Mouse (Mus musculus) heart, embryonic 16.5 days (tissue): ENCODE results near the gene Rbm4. TPM values are rescaled to one million over a fixed set of nuclear protein-coding genes. Genes with fewer than 3 reads are reported as not detected.

Source experiments
- ATAC-seq: fragments of 200-750 bp; cut with Nextera tagmentation; replicated peaks from 2 replicates; pipeline ENCODE4 v1.8.0; 2017; ENCODE audit warnings: moderate number of reproducible peaks; ENCODE audit not compliant: insufficient read depth, low FRiP score; ENCODE audit errors: extremely low read depth
- H3K27ac ChIP-seq: fragments of 300-500 bp; sonication (generic); 2 replicates; pipeline ENCODE4 v1.5.1; 2014; ENCODE audit warnings: mild to moderate bottlenecking, low read length, control low read depth, moderate library complexity
- H3K27me3 ChIP-seq: fragments of 300-500 bp; sonication (generic); 2 replicates; pipeline ENCODE4 v1.6.1; 2014; ENCODE audit warnings: low read length, mixed read lengths; ENCODE audit not compliant: control insufficient read depth, insufficient read depth
- H3K36me3 ChIP-seq: fragments of 300-500 bp; sonication (generic); 2 replicates; pipeline ENCODE4 v1.6.1; 2014; ENCODE audit not compliant: control insufficient read depth, insufficient read depth
- H3K4me1 ChIP-seq: fragments of 300-500 bp; sonication (generic); 2 replicates; pipeline ENCODE4 v1.6.1; 2014; ENCODE audit warnings: low read length, mixed read lengths; ENCODE audit not compliant: control insufficient read depth, insufficient read depth
- H3K4me2 ChIP-seq: fragments of 300-500 bp; sonication (generic); 2 replicates; pipeline ENCODE4 v1.6.1; 2014; ENCODE audit warnings: low read depth, mild to moderate bottlenecking, control low read depth, low read length
- H3K4me3 ChIP-seq: fragments of 300-500 bp; sonication (generic); 2 replicates; pipeline ENCODE4 v1.5.1; 2014; ENCODE audit warnings: mild to moderate bottlenecking, control low read depth, low read length
- H3K9ac ChIP-seq: fragments of 300-500 bp; sonication (generic); 2 replicates; pipeline ENCODE4 v1.6.1; 2014; ENCODE audit warnings: low read length, control low read depth
- H3K9me3 ChIP-seq: fragments of 300-500 bp; sonication (generic); replicated peaks from 2 replicates; pipeline ENCODE4 v1.6.1; 2016; ENCODE audit warnings: low read length; ENCODE audit not compliant: control insufficient read depth
- WGBS: fragments of 180-500 bp; shearing (Covaris S2); extraction: QIAGEN DNeasy Blood & Tissue Kit; methylation state at CpG from one replicate; pipeline ENCODE4 v1.1.7; 2014; 5-methylcytosine and 5-hydroxymethylcytosine counted together
- polyA plus RNA-seq: library from polyadenylated mRNA; unstranded; fragments of >200 nt; fragmentation: Nextera tagmentation; extraction: Ambion mirVana; gene quantifications from 2 replicates; pipeline ENCODE4 v1.2.1, GENCODE M21; 2015

Rbm4 gene
- polyA plus RNA-seq, 1 experiment from 2014 or later, result 58.7 TPM

DNA sequence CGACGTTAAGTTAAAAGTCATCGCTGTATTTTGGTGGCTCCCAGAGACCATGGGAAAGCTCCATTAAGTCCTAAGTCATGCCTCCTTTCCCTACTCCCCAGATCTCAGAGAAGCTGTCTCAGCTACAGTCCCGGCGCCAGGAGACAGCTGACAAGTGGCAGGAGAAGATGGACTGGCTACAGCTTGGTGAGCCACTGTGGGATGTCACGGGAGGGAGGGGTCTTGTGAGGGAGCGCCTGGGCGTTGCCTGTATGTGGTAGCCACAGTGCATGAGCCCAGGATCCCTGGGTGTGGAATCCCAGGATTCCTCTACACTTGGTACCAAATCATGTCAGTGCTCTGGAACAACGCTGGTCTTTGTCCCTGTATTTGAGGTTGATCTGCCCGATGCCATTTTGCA lies 45.2 kb downstream of the Rbm4 start:
- no peak for ATAC-seq
- Histone ChIP-seq H3K27me3 (no peaks in the 10 kb centered on the region), H3K4me1 (0 out of 2 replicates have a peak, but pooled peaks cover 4% of the 10 kb centered on the region), H3K4me3 (no peak overlapping the region), H3K9ac (no peak overlapping the region), H3K4me2 (no peak overlapping the region), H3K9me3 (no peaks in the 10 kb centered on the region), H3K36me3 (no peaks in the 10 kb centered on the region), H3K27ac (no peak overlapping the region)
- WGBS, result 76% methylated on average over 10 of the region's 10 CpGs

GRCm38 (mm10) chr19:4747631-4748312 lies 45.9 kb downstream of the Rbm4 start:
- no peaks in the 10 kb centered on the region for H3K27me3 ChIP-seq
- H3K4me3 ChIP-seq, result no peak overlapping the region
- 88% methylated on average over 9 of the region's 9 CpGs for WGBS
- H3K36me3 ChIP-seq, result no peaks in the 10 kb centered on the region
- no peak for ATAC-seq
- no peak overlapping the region for H3K4me2 ChIP-seq
- no peak overlapping the region for H3K27ac ChIP-seq
- H3K9me3 ChIP-seq, result no peaks in the 10 kb centered on the region
- no peak overlapping the region for H3K9ac ChIP-seq
- H3K4me1 ChIP-seq, result 0 out of 2 replicates have a peak, but pooled peaks cover 4% of the 10 kb centered on the region

DNA sequence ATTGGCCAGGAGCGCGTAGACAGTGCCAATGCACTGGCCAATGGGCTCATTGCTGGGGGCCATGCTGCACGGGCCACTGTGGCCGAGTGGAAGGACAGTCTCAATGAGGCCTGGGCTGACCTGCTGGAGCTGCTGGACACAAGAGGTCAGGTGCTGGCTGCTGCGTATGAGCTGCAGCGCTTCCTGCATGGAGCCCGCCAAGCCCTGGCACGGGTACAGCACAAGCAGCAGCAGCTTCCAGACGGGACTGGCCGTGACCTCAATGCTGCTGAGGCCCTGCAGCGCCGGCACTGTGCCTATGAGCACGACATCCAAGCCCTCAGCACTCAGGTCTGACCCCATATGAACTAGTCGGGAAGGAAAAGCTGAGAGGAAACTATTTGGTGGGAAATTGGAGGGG lies 47.1 kb downstream of the Rbm4 start:
- H3K4me3 ChIP-seq, result no peak overlapping the region
- H3K36me3 ChIP-seq, result no peaks in the 10 kb centered on the region
- H3K4me2 ChIP-seq, result no peak overlapping the region
- H3K9ac ChIP-seq, result no peak overlapping the region
- no peaks in the 10 kb centered on the region for H3K27me3 ChIP-seq
- ATAC-seq, result no peak
- no peak overlapping the region for H3K27ac ChIP-seq
- WGBS, result 80% methylated on average over 14 of the region's 14 CpGs
- 0 out of 2 replicates have a peak, but pooled peaks cover 4% of the 10 kb centered on the region for H3K4me1 ChIP-seq
- no peaks in the 10 kb centered on the region for H3K9me3 ChIP-seq

DNA sequence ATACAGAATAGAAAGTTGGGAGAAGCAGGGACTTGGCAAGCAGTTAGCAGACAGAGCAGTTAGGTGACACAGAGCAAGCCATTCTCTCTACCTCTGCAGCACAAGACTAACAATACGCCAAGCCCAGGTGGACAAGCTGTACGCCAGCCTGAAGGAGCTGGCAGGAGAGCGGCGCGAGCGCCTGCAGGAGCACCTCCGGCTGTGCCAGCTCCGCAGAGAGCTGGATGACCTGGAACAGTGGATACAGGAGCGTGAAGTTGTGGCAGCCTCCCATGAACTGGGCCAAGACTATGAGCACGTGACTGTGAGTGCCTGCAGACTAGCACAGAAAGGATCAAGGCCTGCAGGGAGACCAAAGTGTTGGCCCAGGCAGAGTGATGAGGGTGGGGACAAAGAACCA lies 48.0 kb downstream of the Rbm4 start:
- no peak overlapping the region for H3K4me2 ChIP-seq
- 89% methylated on average over 10 of the region's 10 CpGs for WGBS

GRCm38 (mm10) chr19:4745057-4745456 lies 48.6 kb downstream of the Rbm4 start:
- Histone ChIP-seq H3K4me2 (no peak overlapping the region), H3K9me3 (no peaks in the 10 kb centered on the region), H3K27me3 (no peaks in the 10 kb centered on the region), H3K36me3 (no peaks in the 10 kb centered on the region), H3K9ac (no peak overlapping the region), H3K27ac (no peak overlapping the region), H3K4me1 (0 out of 2 replicates have a peak, but pooled peaks cover 4% of the 10 kb centered on the region), H3K4me3 (no peak overlapping the region)
- no peak for ATAC-seq
- 26% methylated on average over 9 of the region's 9 CpGs for WGBS

More for the DNA sequence above, 48.0 kb downstream of the Rbm4 start:
- Histone ChIP-seq H3K27ac (no peak overlapping the region), H3K27me3 (no peaks in the 10 kb centered on the region), H3K4me1 (0 out of 2 replicates have a peak, but pooled peaks cover 4% of the 10 kb centered on the region), H3K36me3 (no peaks in the 10 kb centered on the region), H3K4me3 (no peak overlapping the region), H3K9ac (no peak overlapping the region), H3K9me3 (no peaks in the 10 kb centered on the region)
- no peak for ATAC-seq

DNA sequence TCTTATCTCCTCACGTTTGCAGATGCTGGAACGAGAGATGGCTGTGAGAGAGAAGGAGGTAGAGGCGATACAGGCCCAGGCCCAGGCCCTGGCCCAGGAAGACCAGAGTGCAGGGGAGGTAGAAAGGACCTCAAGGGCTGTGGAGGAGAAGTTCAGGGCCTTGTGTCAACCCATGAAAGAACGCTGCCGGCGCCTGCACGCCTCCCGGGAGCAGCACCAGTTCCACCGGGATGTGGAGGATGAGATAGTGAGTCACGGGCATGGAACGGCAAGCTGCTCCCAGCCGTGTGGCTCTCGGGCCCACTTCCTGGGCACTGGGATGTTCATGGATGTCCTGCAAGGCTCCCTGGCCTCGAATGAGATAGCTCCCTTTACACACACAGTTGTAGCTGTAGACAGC lies 49.7 kb downstream of the Rbm4 start:
- Histone ChIP-seq H3K36me3 (no peaks in the 10 kb centered on the region), H3K27me3 (no peaks in the 10 kb centered on the region), H3K4me1 (0 out of 2 replicates have a peak, but pooled peaks cover 4% of the 10 kb centered on the region), H3K9ac (no peak overlapping the region), H3K4me3 (no peak overlapping the region), H3K4me2 (no peak overlapping the region), H3K27ac (no peak overlapping the region), H3K9me3 (no peaks in the 10 kb centered on the region)
- ATAC-seq, result no peak
- WGBS, result 75% methylated on average over 14 of the region's 14 CpGs

GRCm38 (mm10) chr19:4743524-4743923 lies 50.2 kb downstream of the Rbm4 start:
- no peaks in the 10 kb centered on the region for H3K27me3 ChIP-seq
- no peaks in the 10 kb centered on the region for H3K9me3 ChIP-seq
- no peak overlapping the region for H3K9ac ChIP-seq
- ATAC-seq, result no peak
- 44% methylated on average over 5 of the region's 5 CpGs for WGBS
- no peaks in the 10 kb centered on the region for H3K36me3 ChIP-seq
- no peak overlapping the region for H3K27ac ChIP-seq
- H3K4me1 ChIP-seq, result 0 out of 2 replicates have a peak, but pooled peaks cover 4% of the 10 kb centered on the region
- no peak overlapping the region for H3K4me3 ChIP-seq
- H3K4me2 ChIP-seq, result no peak overlapping the region

- Histone ChIP-seq H3K4me1 (0 out of 2 replicates have a peak, but pooled peaks cover 4% of the 10 kb centered on the region), H3K27me3 (no peaks in the 10 kb centered on the region), H3K9ac (no peak overlapping the region), H3K27ac (no peak overlapping the region), H3K4me3 (no peak overlapping the region), H3K4me2 (no peak overlapping the region), H3K9me3 (no peaks in the 10 kb centered on the region), H3K36me3 (no peaks in the 10 kb centered on the region)
- 79% methylated on average over 6 of the region's 6 CpGs for WGBS
- no peak for ATAC-seq
These were observed 51.5 kb downstream of the Rbm4 start for GRCm38 (mm10) chr19:4742229-4742628.

- no peak overlapping the region for H3K9ac ChIP-seq
- H3K9me3 ChIP-seq, result no peaks in the 10 kb centered on the region
- H3K27ac ChIP-seq, result no peak overlapping the region
- no peak for ATAC-seq
- 0 out of 2 replicates have a peak, but pooled peaks cover 4% of the 10 kb centered on the region for H3K4me1 ChIP-seq
- WGBS, result 73% methylated on average over 10 of the region's 10 CpGs
- no peaks in the 10 kb centered on the region for H3K27me3 ChIP-seq
- H3K4me3 ChIP-seq, result no peak overlapping the region
- no peaks in the 10 kb centered on the region for H3K36me3 ChIP-seq
- no peak overlapping the region for H3K4me2 ChIP-seq
These were observed 52.2 kb downstream of the Rbm4 start for GRCm38 (mm10) chr19:4741482-4741881.
